Mouse (Mus musculus): ENCODE data around the gene Gnpat. TPM values are rescaled to one million over a fixed set of nuclear protein-coding genes. Genes with fewer than 3 reads are reported as not detected.

Gnpat gene
- total and polyA plus RNA-seq, 3 experiments: 74.3 to 637 (median 117) TPM

GRCm38 (mm10) chr8:124871474-124871873, 8.6 kb downstream of the Gnpat start (continued):
- TF ChIP-seq GATA1 (IDR thresholded peaks at IDR 0.05; ENCODE audit: low read depth, low read length) (no peak), TAL1 (IDR thresholded peaks at IDR 0.05; ENCODE audit: low read length) (no peak), ZMIZ1 (IDR thresholded peaks at IDR 0.05; ENCODE audit: low read depth, low read length) (no peak)

- Histone ChIP-seq H3K79me2 (ENCODE audit: control insufficient read depth, insufficient read depth, low read length, poor library complexity) (peaks cover 32% of the 10 kb centered on the region), H3K36me3 (ENCODE audit: control insufficient read depth in 1 of 2, insufficient read depth in 2 of 2, low read length in 2 of 2) (peaks cover 11 to 18% of the 10 kb centered on the region in 2 experiments), H3K27me3 (ENCODE audit: control insufficient read depth in 1 of 2, insufficient read depth in 2 of 2, low read length in 2 of 2) (no peaks in the 10 kb centered on the region), H3K27ac (ENCODE audit: control insufficient read depth, low read depth, low read length) (no peak overlapping the region), H3K9ac (ENCODE audit: control insufficient read depth, low read depth, low read length, poor library complexity, severe bottlenecking) (no peak overlapping the region), H3K9me3 (replicated peaks; ENCODE audit: insufficient read depth, low read length) (no peaks in the 10 kb centered on the region), H3K4me1 (ENCODE audit: control insufficient read depth in 1 of 2, insufficient read depth in 2 of 2, low read length in 2 of 2) (peaks cover 6 to 23% of the 10 kb centered on the region in 2 experiments), H3K4me3 (ENCODE audit: control insufficient read depth in 1 of 2, insufficient read depth in 1 of 2, low read depth in 2 of 2, low read length in 2 of 2) (no peak overlapping the region)
- no peak for DNase-seq (ENCODE audit: low read depth, low spot score)
- TF ChIP-seq USF2 (IDR thresholded peaks at IDR 0.05; ENCODE audit: borderline replicate concordance in 1 of 2, insufficient read depth in 1 of 2, low read depth in 1 of 2, low read length in 2 of 2): no peak
- TF ChIP-seq CTCF (IDR thresholded peaks at IDR 0.05 in 2 of 3, conservative IDR thresholded peaks at IDR 0.05 in 1 of 3; ENCODE audit: control insufficient read depth in 1 of 3, insufficient read depth in 1 of 3, low read depth in 2 of 3, low read length in 3 of 3, poor library complexity in 1 of 3, severe bottlenecking in 1 of 3): 0 out of 6 replicates have a peak, but pooled peaks of 1 of the 3 experiments have one; percentile 3
Measured at GRCm38 (mm10) chr8:124872081-124872480, 9.2 kb downstream of the Gnpat start.

GRCm38 (mm10) chr8:124872690-124873089, 9.9 kb downstream of the Gnpat start:
- no peak overlapping the region for H3K4me3 ChIP-seq (ENCODE audit: control insufficient read depth in 1 of 2, insufficient read depth in 1 of 2, low read depth in 2 of 2, low read length in 2 of 2)
- no peaks in the 10 kb centered on the region for H3K9me3 ChIP-seq (replicated peaks; ENCODE audit: insufficient read depth, low read length)
- peaks cover 11 to 14% of the 10 kb centered on the region in 2 experiments for H3K36me3 ChIP-seq (ENCODE audit: control insufficient read depth in 1 of 2, insufficient read depth in 2 of 2, low read length in 2 of 2)

GRCm38 (mm10) chr8:124878141-124878540, 15.3 kb downstream of the Gnpat start:
- Histone ChIP-seq H3K79me2 (ENCODE audit: control insufficient read depth, insufficient read depth, low read length, poor library complexity) (no peaks in the 10 kb centered on the region; the same call in 1 of the 2 replicates), H3K9me3 (replicated peaks; ENCODE audit: insufficient read depth, low read length) (no peaks in the 10 kb centered on the region), H3K36me3 (ENCODE audit: control insufficient read depth in 1 of 2, insufficient read depth in 2 of 2, low read length in 2 of 2) (peaks cover 18 to 26% of the 10 kb centered on the region in 2 experiments), H3K4me1 (ENCODE audit: control insufficient read depth in 1 of 2, insufficient read depth in 2 of 2, low read length in 2 of 2) (peaks cover 8 to 17% of the 10 kb centered on the region in 2 experiments), H3K9ac (ENCODE audit: control insufficient read depth, low read depth, low read length, poor library complexity, severe bottlenecking) (no peak overlapping the region), H3K4me3 (ENCODE audit: control insufficient read depth in 1 of 2, insufficient read depth in 1 of 2, low read depth in 2 of 2, low read length in 2 of 2) (no peak overlapping the region), H3K27ac (ENCODE audit: control insufficient read depth, low read depth, low read length) (no peak overlapping the region; the same call in 1 of the 2 replicates), H3K27me3 (ENCODE audit: control insufficient read depth in 1 of 2, insufficient read depth in 2 of 2, low read length in 2 of 2) (no peaks in the 10 kb centered on the region)
- no peak for DNase-seq (ENCODE audit: low read depth, low spot score)
- TF ChIP-seq ZNF384 (IDR thresholded peaks at IDR 0.05; ENCODE audit: low read depth, low read length): no peak
- TF ChIP-seq MAZ (IDR thresholded peaks at IDR 0.05; ENCODE audit: low read depth, low read length): no peak
- TF ChIP-seq MAFK (IDR thresholded peaks at IDR 0.05; ENCODE audit: borderline replicate concordance, low read depth, low read length): no peak
- TF ChIP-seq POLR2A (IDR thresholded peaks at IDR 0.05; ENCODE audit: control insufficient read depth in 1 of 2, insufficient read depth in 1 of 2, low read depth in 1 of 2, low read length in 2 of 2, poor library complexity in 1 of 2): no peak
- TF ChIP-seq ELF1 (IDR thresholded peaks at IDR 0.05; ENCODE audit: low read depth, low read length): no peak
- TF ChIP-seq TAL1 (IDR thresholded peaks at IDR 0.05; ENCODE audit: low read length): no peak
- no peak for TF ChIP-seq GABPA (IDR thresholded peaks at IDR 0.05; ENCODE audit: low read depth, low read length)
- no peak for TF ChIP-seq ZC3H11A (IDR thresholded peaks at IDR 0.05; ENCODE audit: low read depth, low read length)

More at GRCm38 (mm10) chr8:124872690-124873089, 9.9 kb downstream of the Gnpat start:
- DNase-seq (ENCODE audit: low read depth, low spot score): peak; percentile 29
- H3K79me2 ChIP-seq (ENCODE audit: control insufficient read depth, insufficient read depth, low read length, poor library complexity): peaks cover 26% of the 10 kb centered on the region
- H3K27me3 ChIP-seq (ENCODE audit: control insufficient read depth in 1 of 2, insufficient read depth in 2 of 2, low read length in 2 of 2): no peaks in the 10 kb centered on the region
- TF ChIP-seq TBP (IDR thresholded peaks at IDR 0.05; ENCODE audit: low read depth, low read length) (no peak), GATA1 (IDR thresholded peaks at IDR 0.05; ENCODE audit: low read depth, low read length) (peak; percentile 38; the same call in 1 of the 2 replicates)
- no peak overlapping the region for H3K27ac ChIP-seq (ENCODE audit: control insufficient read depth, low read depth, low read length)
- peaks cover 3 to 17% of the 10 kb centered on the region in 2 experiments for H3K4me1 ChIP-seq (ENCODE audit: control insufficient read depth in 1 of 2, insufficient read depth in 2 of 2, low read length in 2 of 2)
- H3K9ac ChIP-seq (ENCODE audit: control insufficient read depth, low read depth, low read length, poor library complexity, severe bottlenecking): no peak overlapping the region

All from MEL (cell line).